Mouse (Mus musculus): ENCODE data around the gene Cadm1.
A peak's percentile ranks its signal among the peaks of the same experiment; 100 is the strongest.

GRCm38 (mm10) chr9:47587577-47588194 lies 57.7 kb downstream of the Cadm1 start:
- TF ChIP-seq CTCF (IDR thresholded peaks at IDR 0.05; ENCODE audit: low read depth) (peak; percentile 57), EP300 (IDR thresholded peaks at IDR 0.05; ENCODE audit: low read depth) (no peak)
